Mouse (Mus musculus) ES-Bruce4 (cell line): ENCODE measurements around the gene Tcl1. TPM values are rescaled to one million over a fixed set of nuclear protein-coding genes. Genes with fewer than 3 reads are reported as not detected.
"Not testable (repeated sequence)": the region's sequence is repeated elsewhere in the genome, so short reads cannot be mapped to it uniquely, and the experiment has no call there.

Experiments used
- H3K27ac ChIP-seq: 2 replicates; pipeline ENCODE4 v1.5.1; 2012; ENCODE audit warnings: low read length, inconsistent platforms; ENCODE audit not compliant: insufficient read depth
- H3K27me3 ChIP-seq: 2 replicates; pipeline ENCODE4 v1.6.1; 2012; ENCODE audit warnings: mild to moderate bottlenecking, low read length, inconsistent platforms; ENCODE audit not compliant: control insufficient read depth, poor library complexity, insufficient read depth, severe bottlenecking
- H3K36me3 ChIP-seq: 2 replicates; pipeline ENCODE4 v1.6.1; 2012; ENCODE audit warnings: inconsistent platforms, mild to moderate bottlenecking, low read length, moderate library complexity; ENCODE audit not compliant: control insufficient read depth, poor library complexity, insufficient read depth, severe bottlenecking
- H3K4me1 ChIP-seq: one replicate; pipeline ENCODE4 v1.8.1; 2011; ENCODE audit warnings: low read length; ENCODE audit not compliant: control insufficient read depth, insufficient read depth
- H3K4me3 ChIP-seq: 2 replicates; pipeline ENCODE4 v1.5.1; 2011; ENCODE audit warnings: low read depth, mild to moderate bottlenecking, low read length
- H3K9ac ChIP-seq: 2 replicates; pipeline ENCODE4 v1.6.1; 2012; ENCODE audit warnings: low read depth, mild to moderate bottlenecking, inconsistent platforms; ENCODE audit not compliant: poor library complexity, severe bottlenecking
- H3K9me3 ChIP-seq: replicated peaks from 2 replicates; pipeline ENCODE4 v1.6.1; 2012; ENCODE audit warnings: mild to moderate bottlenecking, low read length, inconsistent platforms; ENCODE audit not compliant: control insufficient read depth, poor library complexity, insufficient read depth, severe bottlenecking
- CTCF ChIP-seq: IDR thresholded peaks from one replicate; pipeline ENCODE4 v1.8.1; 2011; ENCODE audit warnings: low read depth, low read length
- EP300 ChIP-seq: IDR thresholded peaks from 2 replicates; pipeline ENCODE4 v1.6.1; 2011; ENCODE audit warnings: low read depth, low read length; ENCODE audit not compliant: insufficient read depth
- POLR2A ChIP-seq: IDR thresholded peaks from one replicate; pipeline ENCODE4 v1.8.1; 2011; ENCODE audit warnings: low read length; ENCODE audit not compliant: insufficient read depth
- polyA plus RNA-seq: library from polyadenylated mRNA; stranded (reverse); fragments of >200 nt; gene quantifications from 2 replicates; pipeline ENCODE4 v1.2.4, GENCODE M21; 2011; ENCODE audit warnings: low read depth; ENCODE audit not compliant: missing spikeins, insufficient read depth, insufficient read length

The Tcl1 gene
- polyA plus RNA-seq, 1 experiment, result 47.2 TPM

- H3K9me3 ChIP-seq, result no peaks in the 10 kb centered on the region
- no peak overlapping the region for H3K9ac ChIP-seq
- no peak overlapping the region for H3K27ac ChIP-seq
- no peaks in the 10 kb centered on the region for H3K27me3 ChIP-seq
- H3K4me3 ChIP-seq, result no peak overlapping the region
- H3K36me3 ChIP-seq, result 0 out of 2 replicates have a peak, but pooled peaks cover 2% of the 10 kb centered on the region
- no peaks in the 10 kb centered on the region for H3K4me1 ChIP-seq
- TF ChIP-seq EP300, result no peak
- no peak for TF ChIP-seq POLR2A
- TF ChIP-seq CTCF, result no peak
These were observed 5.4 kb downstream of the Tcl1 start for GRCm38 (mm10) chr12:105217101-105217760.

- Histone ChIP-seq H3K4me1 (no peaks in the 10 kb centered on the region), H3K9me3 (no peaks in the 10 kb centered on the region), H3K4me3 (no peak overlapping the region), H3K27me3 (no peaks in the 10 kb centered on the region), H3K36me3 (no peaks in the 10 kb centered on the region), H3K27ac (no peak overlapping the region), H3K9ac (no peak overlapping the region)
- TF ChIP-seq POLR2A, result no peak
- TF ChIP-seq EP300, result no peak
- no peak for TF ChIP-seq CTCF
These were observed 13.4 kb downstream of the Tcl1 start for GRCm38 (mm10) chr12:105209231-105209630.

GRCm38 (mm10) chr12:105208441-105208840, 14.2 kb downstream of the Tcl1 start:
- no peak for TF ChIP-seq EP300
- TF ChIP-seq CTCF, result no peak
- no peak for TF ChIP-seq POLR2A

GRCm38 (mm10) chr12:105207071-105207470, 15.5 kb downstream of the Tcl1 start:
- no peak overlapping the region for H3K9ac ChIP-seq
- no peaks in the 10 kb centered on the region for H3K9me3 ChIP-seq
- TF ChIP-seq EP300 (no peak), CTCF (no peak), POLR2A (no peak)
- H3K27ac ChIP-seq, result no peak overlapping the region
- H3K4me3 ChIP-seq, result no peak overlapping the region
- no peaks in the 10 kb centered on the region for H3K4me1 ChIP-seq
- H3K36me3 ChIP-seq, result no peaks in the 10 kb centered on the region
- no peaks in the 10 kb centered on the region for H3K27me3 ChIP-seq

More at GRCm38 (mm10) chr12:105208441-105208840, 14.2 kb downstream of the Tcl1 start:
- Histone ChIP-seq H3K27ac (no peak overlapping the region), H3K27me3 (no peaks in the 10 kb centered on the region), H3K4me1 (no peaks in the 10 kb centered on the region), H3K36me3 (no peaks in the 10 kb centered on the region), H3K9me3 (no peaks in the 10 kb centered on the region), H3K9ac (no peak overlapping the region), H3K4me3 (no peak overlapping the region)

- H3K27ac ChIP-seq, H3K36me3 ChIP-seq, H3K9ac ChIP-seq, H3K9me3 ChIP-seq, H3K4me1 ChIP-seq, H3K4me3 ChIP-seq, H3K27me3 ChIP-seq: not testable (repeated sequence)
These were observed 20.9 kb downstream of the Tcl1 start, which contains the start of gene Tcl1b4 for GRCm38 (mm10) chr12:105201657-105202056. Tcl1b4 (plus strand) TSS chr12:105201957.

GRCm38 (mm10) chr12:105199684-105200497, 22.7 kb downstream of the Tcl1 start:
- not testable (repeated sequence) for H3K4me1 ChIP-seq, H3K9me3 ChIP-seq, H3K27me3 ChIP-seq, H3K27ac ChIP-seq, H3K4me3 ChIP-seq, H3K9ac ChIP-seq, H3K36me3 ChIP-seq

GRCm38 (mm10) chr12:105190743-105191142, 31.9 kb downstream of the Tcl1 start, which contains the start of gene Tcl1b3:
Tcl1b3 (plus strand) TSS chr12:105191043.
- not testable (repeated sequence) for H3K27me3 ChIP-seq, H3K9me3 ChIP-seq, H3K9ac ChIP-seq, H3K4me3 ChIP-seq, H3K4me1 ChIP-seq, H3K27ac ChIP-seq, H3K36me3 ChIP-seq
